Mouse (Mus musculus): ENCODE data around the gene Slc13a4. TPM values are rescaled to one million over a fixed set of nuclear protein-coding genes. Genes with fewer than 3 reads are reported as not detected.

Slc13a4 gene
- total RNA-seq (2021) = under 1 TPM; 0.11 to 0.17 TPM

GRCm38 (mm10) chr6:35308037-35308436 lies at the start of gene Slc13a4:
Slc13a4 (minus strand) TSS chr6:35308131.
- no peak for DNase-seq
- intact Hi-C loops (cut with DNase I) = no loop called here

- intact Hi-C loops (cut with DNase I) = no loop called here
Measured at GRCm38 (mm10) chr6:35355320-35355719, 47.4 kb upstream of the Slc13a4 start.

GRCm38 (mm10) chr6:35354622-35354998 lies 46.7 kb upstream of the Slc13a4 start:
- intact Hi-C loops (cut with DNase I) = no loop called here
- DNase-seq = no peak

More at GRCm38 (mm10) chr6:35355320-35355719, 47.4 kb upstream of the Slc13a4 start:
- DNase-seq = no peak

- intact Hi-C loops (cut with DNase I) = no loop called here
- no peak for DNase-seq
Measured at GRCm38 (mm10) chr6:35353846-35354621, 46.1 kb upstream of the Slc13a4 start.

- intact Hi-C loops (cut with DNase I) = no loop called here
Measured at GRCm38 (mm10) chr6:35353416-35353815, 45.5 kb upstream of the Slc13a4 start.

GRCm38 (mm10) chr6:35352867-35353266 lies 44.9 kb upstream of the Slc13a4 start:
- intact Hi-C loops (cut with DNase I) = no loop called here
- no peak for DNase-seq

More at GRCm38 (mm10) chr6:35353416-35353815, 45.5 kb upstream of the Slc13a4 start:
- no peak for DNase-seq

GRCm38 (mm10) chr6:35351826-35352225 lies 43.9 kb upstream of the Slc13a4 start:
- intact Hi-C loops (cut with DNase I) = no loop called here
- no peak for DNase-seq

GRCm38 (mm10) chr6:35349784-35350183 lies 41.9 kb upstream of the Slc13a4 start:
- intact Hi-C loops (cut with DNase I) = no loop called here
- peak; percentile 55 to 64 for DNase-seq

- no peak for DNase-seq
- intact Hi-C loops (cut with DNase I) = no loop called here
Measured at GRCm38 (mm10) chr6:35338640-35339039, 30.7 kb upstream of the Slc13a4 start.

GRCm38 (mm10) chr6:35337836-35338235 lies 29.9 kb upstream of the Slc13a4 start:
- intact Hi-C loops (cut with DNase I) = no loop called here
- DNase-seq = no peak

GRCm38 (mm10) chr6:35335452-35335851 lies 27.5 kb upstream of the Slc13a4 start:
- no peak for DNase-seq
- intact Hi-C loops (cut with DNase I) = no loop called here

GRCm38 (mm10) chr6:35334278-35334677 lies 26.3 kb upstream of the Slc13a4 start:
- no peak for DNase-seq
- intact Hi-C loops (cut with DNase I) = no loop called here

GRCm38 (mm10) chr6:35333632-35334031 lies 25.7 kb upstream of the Slc13a4 start:
- intact Hi-C loops (cut with DNase I) = no loop called here

GRCm38 (mm10) chr6:35330834-35331233 lies 22.9 kb upstream of the Slc13a4 start:
- no peak for DNase-seq
- intact Hi-C loops (cut with DNase I) = no loop called here

More at GRCm38 (mm10) chr6:35333632-35334031, 25.7 kb upstream of the Slc13a4 start:
- no peak for DNase-seq

- DNase-seq = no peak
- intact Hi-C loops (cut with DNase I) = no loop called here
Measured at GRCm38 (mm10) chr6:35329956-35330355, 22.0 kb upstream of the Slc13a4 start.

GRCm38 (mm10) chr6:35326111-35326515 lies 18.2 kb upstream of the Slc13a4 start, which contains the start of gene Fam180a:
Fam180a (minus strand) TSS chr6:35326141.
- peak; percentile 62 to 67 for DNase-seq
- intact Hi-C loops (cut with DNase I) = no loop called here

- DNase-seq = no peak
- intact Hi-C loops (cut with DNase I) = no loop called here
Measured at GRCm38 (mm10) chr6:35324306-35324705, 16.4 kb upstream of the Slc13a4 start.

GRCm38 (mm10) chr6:35323046-35323445 lies 15.1 kb upstream of the Slc13a4 start:
- DNase-seq = no peak
- intact Hi-C loops (cut with DNase I) = no loop called here

GRCm38 (mm10) chr6:35321105-35321504 lies 13.2 kb upstream of the Slc13a4 start:
- intact Hi-C loops (cut with DNase I) = no loop called here
- no peak for DNase-seq

GRCm38 (mm10) chr6:35319850-35320249 lies 11.9 kb upstream of the Slc13a4 start:
- intact Hi-C loops (cut with DNase I) = no loop called here

GRCm38 (mm10) chr6:35313520-35313919 lies 5.6 kb upstream of the Slc13a4 start:
- no peak for DNase-seq
- intact Hi-C loops (cut with DNase I) = no loop called here

More at GRCm38 (mm10) chr6:35319850-35320249, 11.9 kb upstream of the Slc13a4 start:
- no peak for DNase-seq

- DNase-seq = no peak
- intact Hi-C loops (cut with DNase I) = no loop called here
Measured at GRCm38 (mm10) chr6:35309406-35309805, 1.5 kb upstream of the Slc13a4 start.
